Mouse (Mus musculus): Measurements from ENCODE around the gene Sema4d. TPM values are rescaled to one million over a fixed set of nuclear protein-coding genes. Genes with fewer than 3 reads are reported as not detected.
A peak's percentile ranks its signal among the peaks of the same experiment; 100 is the strongest.

Sema4d gene
- polyA plus RNA-seq, 1 experiment from 2014 or later = 13.0 TPM

DNA sequence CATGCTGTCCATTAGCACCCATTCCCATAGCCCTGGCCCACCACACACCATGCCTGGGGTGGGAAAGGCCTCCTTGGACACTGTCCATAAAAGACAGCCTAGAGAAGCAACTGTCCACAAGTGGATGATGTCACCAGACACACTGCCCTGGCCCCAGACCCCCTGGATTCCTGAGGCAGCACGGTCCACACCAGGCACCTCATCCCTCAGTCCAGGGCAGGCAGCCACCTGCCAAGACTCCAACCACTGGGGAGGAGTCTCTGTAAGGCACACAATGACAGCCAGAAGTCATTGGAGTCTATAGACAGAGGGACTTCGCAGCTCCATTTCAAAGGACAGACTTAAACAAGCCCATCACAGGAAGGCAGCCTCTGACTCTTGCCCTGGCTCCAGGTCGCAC, 1.9 kb downstream of the Sema4d start:
- ATAC-seq (ENCODE audit: extremely low read depth, insufficient number of reproducible peaks, low FRiP score, low TSS enrichment) = no peak
- Histone ChIP-seq H3K9me3 (no peaks in the 10 kb centered on the region), H3K27ac (replicated peaks) (no peak overlapping the region), H3K36me3 (no peaks in the 10 kb centered on the region), H3K4me2 (peak overlapping the region; percentile 79), H3K9ac (peak overlapping the region; percentile 86; the same call in 1 of the 2 replicates), H3K4me1 (peaks cover 40% of the 10 kb centered on the region), H3K4me3 (peak overlapping the region; percentile 72), H3K27me3 (replicated peaks) (peaks cover 5% of the 10 kb centered on the region)
- WGBS = 68% methylated on average over 3 of the region's 3 CpGs

DNA sequence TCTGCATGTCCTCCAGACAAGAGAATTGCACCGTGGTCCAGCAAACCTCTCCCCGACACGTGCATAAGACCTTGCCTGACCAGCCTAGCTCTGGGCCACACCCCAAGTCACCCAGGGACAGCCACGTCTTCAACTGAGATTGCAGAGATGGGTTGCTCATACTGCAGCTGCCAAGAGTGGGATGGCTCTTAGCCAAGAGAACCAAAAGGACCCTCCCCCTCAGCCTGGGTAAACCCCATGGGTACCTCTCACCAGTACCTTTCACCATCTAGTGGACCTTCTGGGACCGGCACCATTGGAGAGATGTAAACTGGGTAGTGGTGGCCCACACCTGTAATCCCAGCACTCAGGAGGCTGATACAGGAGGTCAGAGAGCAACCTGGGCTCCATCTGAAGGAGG, 2.8 kb downstream of the Sema4d start:
- H3K4me3 ChIP-seq = 0 out of 2 replicates have a peak overlapping the region, but pooled peaks have one; percentile 72
- H3K27me3 ChIP-seq (replicated peaks) = peaks cover 5% of the 10 kb centered on the region
- ATAC-seq (ENCODE audit: extremely low read depth, insufficient number of reproducible peaks, low FRiP score, low TSS enrichment) = no peak
- H3K36me3 ChIP-seq = no peaks in the 10 kb centered on the region
- WGBS = 57% methylated on average over 5 of the region's 5 CpGs
- no peak overlapping the region for H3K27ac ChIP-seq (replicated peaks)
- H3K4me1 ChIP-seq = peaks cover 43% of the 10 kb centered on the region
- H3K4me2 ChIP-seq = peak overlapping the region; percentile 79; the same call in 1 of the 2 replicates
- no peaks in the 10 kb centered on the region for H3K9me3 ChIP-seq
- no peak overlapping the region for H3K9ac ChIP-seq

DNA sequence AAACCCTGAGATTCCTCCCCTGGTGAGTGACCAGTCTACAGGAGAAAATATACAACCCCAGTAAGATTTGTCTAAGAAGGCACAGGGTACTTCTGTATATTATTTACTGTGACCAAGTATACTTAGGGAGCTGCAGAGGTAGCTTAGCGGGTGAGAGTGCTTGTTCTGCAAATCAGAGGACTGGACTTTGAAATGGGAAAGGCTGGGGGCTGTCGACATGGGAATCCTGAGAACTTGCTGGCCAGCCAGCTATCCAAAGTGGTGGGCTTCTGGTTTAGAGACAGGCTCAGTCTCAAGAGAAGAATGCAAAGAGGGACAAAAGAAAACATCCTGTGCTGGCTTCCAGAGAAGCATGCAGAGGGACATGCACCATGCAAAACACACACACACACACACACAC, 5.7 kb downstream of the Sema4d start:
- no peak overlapping the region for H3K4me3 ChIP-seq
- H3K4me1 ChIP-seq = peaks cover 42% of the 10 kb centered on the region
- no peak overlapping the region for H3K4me2 ChIP-seq
- no peaks in the 10 kb centered on the region for H3K36me3 ChIP-seq
- no peaks in the 10 kb centered on the region for H3K9me3 ChIP-seq
- no peak overlapping the region for H3K9ac ChIP-seq
- H3K27me3 ChIP-seq (replicated peaks) = peaks cover 5% of the 10 kb centered on the region
- 38% methylated on average over 2 of the region's 2 CpGs for WGBS
- ATAC-seq (ENCODE audit: extremely low read depth, insufficient number of reproducible peaks, low FRiP score, low TSS enrichment) = no peak
- no peak overlapping the region; the same call in 1 of the 2 replicates for H3K27ac ChIP-seq (replicated peaks)

DNA sequence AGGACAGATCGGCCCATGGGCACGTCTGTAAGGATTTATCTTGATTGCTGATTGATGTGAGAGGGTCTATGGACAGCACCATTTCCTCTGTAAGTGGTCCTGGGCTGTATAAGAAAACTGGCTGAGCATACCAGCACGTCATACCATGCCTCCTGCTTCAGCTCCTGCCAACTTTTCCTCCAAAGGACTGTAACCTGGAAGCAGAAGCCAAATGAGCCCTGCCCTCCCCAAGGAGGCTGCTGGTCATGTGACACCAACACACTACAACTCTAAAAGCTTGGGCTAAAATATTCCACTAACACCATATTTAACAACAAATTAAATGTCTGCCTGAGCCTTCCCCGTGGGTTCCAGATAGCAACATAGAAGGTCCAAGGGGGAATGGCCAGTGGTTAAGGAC, 6.9 kb downstream of the Sema4d start:
- Histone ChIP-seq H3K9ac (no peak overlapping the region), H3K27me3 (replicated peaks) (no peaks in the 10 kb centered on the region; the same call in 1 of the 2 replicates), H3K4me1 (peaks cover 30% of the 10 kb centered on the region), H3K27ac (replicated peaks) (no peak overlapping the region), H3K36me3 (no peaks in the 10 kb centered on the region), H3K4me2 (no peak overlapping the region), H3K4me3 (no peak overlapping the region), H3K9me3 (no peaks in the 10 kb centered on the region)
- no peak for ATAC-seq (ENCODE audit: extremely low read depth, insufficient number of reproducible peaks, low FRiP score, low TSS enrichment)
- 52% methylated on average over 4 of the region's 4 CpGs for WGBS

DNA sequence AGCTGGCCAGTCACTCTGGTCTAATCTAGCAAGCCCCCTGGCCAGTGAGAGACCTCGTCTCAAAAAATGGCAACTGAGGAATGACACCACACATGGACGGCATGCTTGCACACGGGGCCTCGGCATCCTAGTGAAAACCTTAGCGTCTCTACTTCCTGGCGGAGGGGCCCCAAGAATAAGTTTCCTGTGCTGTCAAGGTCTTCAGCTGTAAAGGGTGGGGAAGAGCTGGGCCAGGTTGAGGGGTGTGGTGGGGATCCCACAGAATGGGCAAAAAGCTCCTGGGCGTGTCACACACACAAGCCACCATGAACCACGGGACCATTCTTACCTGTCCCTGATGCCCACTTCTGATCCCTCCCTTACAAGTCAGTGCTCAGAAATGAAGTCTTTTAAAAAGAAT, 9.1 kb downstream of the Sema4d start:
- Histone ChIP-seq H3K4me3 (no peak overlapping the region), H3K36me3 (no peaks in the 10 kb centered on the region), H3K4me2 (no peak overlapping the region), H3K27me3 (replicated peaks) (no peaks in the 10 kb centered on the region), H3K9ac (no peak overlapping the region), H3K9me3 (no peaks in the 10 kb centered on the region), H3K27ac (replicated peaks) (no peak overlapping the region), H3K4me1 (peaks cover 17% of the 10 kb centered on the region)
- WGBS = 84% methylated on average over 8 of the region's 8 CpGs
- no peak for ATAC-seq (ENCODE audit: extremely low read depth, insufficient number of reproducible peaks, low FRiP score, low TSS enrichment)

DNA sequence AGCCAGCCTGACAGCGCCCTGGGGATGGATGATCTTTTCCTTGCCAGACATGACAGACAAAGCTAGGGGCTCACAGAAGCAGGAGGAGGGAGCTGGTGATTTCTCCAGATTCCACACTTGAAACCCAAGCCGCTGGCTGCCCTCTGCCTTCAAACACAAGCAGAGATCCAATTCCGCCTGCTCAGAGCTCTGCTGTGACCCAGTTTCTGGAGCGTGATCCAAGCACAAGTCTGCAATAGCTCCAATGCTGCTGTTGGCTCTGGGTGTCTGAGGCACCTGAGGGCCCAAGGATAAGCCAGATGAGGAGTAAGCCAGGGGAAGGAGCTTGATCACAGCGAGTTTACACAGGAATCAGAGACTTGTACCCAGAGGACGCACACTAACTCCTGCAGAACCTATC, 9.7 kb downstream of the Sema4d start:
- H3K27me3 ChIP-seq (replicated peaks) = no peaks in the 10 kb centered on the region
- no peak overlapping the region for H3K9ac ChIP-seq
- no peak for ATAC-seq (ENCODE audit: extremely low read depth, insufficient number of reproducible peaks, low FRiP score, low TSS enrichment)
- H3K4me3 ChIP-seq = no peak overlapping the region
- H3K4me1 ChIP-seq = peaks cover 19% of the 10 kb centered on the region
- H3K27ac ChIP-seq (replicated peaks) = no peak overlapping the region
- 74% methylated on average over 6 of the region's 6 CpGs for WGBS
- no peaks in the 10 kb centered on the region for H3K9me3 ChIP-seq
- H3K4me2 ChIP-seq = no peak overlapping the region
- no peaks in the 10 kb centered on the region for H3K36me3 ChIP-seq

DNA sequence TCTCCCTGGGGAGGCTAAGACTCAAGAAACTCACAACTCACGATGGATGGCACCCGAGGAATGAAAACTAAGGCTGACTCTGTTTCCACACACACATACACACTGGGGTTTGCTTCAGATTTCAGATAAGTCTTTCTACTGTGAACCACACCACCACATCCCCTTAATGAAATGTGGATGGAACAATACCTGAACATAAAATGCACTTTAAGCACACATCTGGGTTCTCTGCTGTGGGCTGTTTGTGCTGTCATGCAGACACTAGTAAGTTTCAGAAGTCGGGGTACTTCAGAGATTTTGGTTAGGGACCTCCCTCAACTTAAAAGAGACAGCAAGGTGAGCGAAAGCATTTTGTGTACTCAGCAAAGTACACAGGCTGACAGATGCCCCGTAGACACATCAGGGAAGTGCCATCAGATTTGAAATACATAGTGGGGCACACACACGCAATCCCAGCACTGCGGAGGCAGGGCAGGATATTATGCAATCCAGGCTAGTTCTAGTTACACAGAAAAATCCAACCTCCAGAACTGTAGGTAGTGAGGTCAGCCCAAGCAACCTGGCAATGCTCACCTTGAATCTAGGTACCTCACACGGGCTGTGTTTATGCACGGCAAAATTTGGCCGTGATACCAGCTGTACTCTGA, 12.9 kb downstream of the Sema4d start:
- no peaks in the 10 kb centered on the region for H3K27me3 ChIP-seq (replicated peaks)
- H3K27ac ChIP-seq (replicated peaks) = 0 out of 2 replicates have a peak overlapping the region, but pooled peaks have one; percentile 14
- 80% methylated on average over 10 of the region's 10 CpGs for WGBS
- H3K4me3 ChIP-seq = no peak overlapping the region
- no peaks in the 10 kb centered on the region for H3K9me3 ChIP-seq
- H3K4me2 ChIP-seq = no peak overlapping the region
- H3K4me1 ChIP-seq = peaks cover 42% of the 10 kb centered on the region
- ATAC-seq (ENCODE audit: extremely low read depth, insufficient number of reproducible peaks, low FRiP score, low TSS enrichment) = no peak
- H3K9ac ChIP-seq = no peak overlapping the region
- no peaks in the 10 kb centered on the region for H3K36me3 ChIP-seq

DNA sequence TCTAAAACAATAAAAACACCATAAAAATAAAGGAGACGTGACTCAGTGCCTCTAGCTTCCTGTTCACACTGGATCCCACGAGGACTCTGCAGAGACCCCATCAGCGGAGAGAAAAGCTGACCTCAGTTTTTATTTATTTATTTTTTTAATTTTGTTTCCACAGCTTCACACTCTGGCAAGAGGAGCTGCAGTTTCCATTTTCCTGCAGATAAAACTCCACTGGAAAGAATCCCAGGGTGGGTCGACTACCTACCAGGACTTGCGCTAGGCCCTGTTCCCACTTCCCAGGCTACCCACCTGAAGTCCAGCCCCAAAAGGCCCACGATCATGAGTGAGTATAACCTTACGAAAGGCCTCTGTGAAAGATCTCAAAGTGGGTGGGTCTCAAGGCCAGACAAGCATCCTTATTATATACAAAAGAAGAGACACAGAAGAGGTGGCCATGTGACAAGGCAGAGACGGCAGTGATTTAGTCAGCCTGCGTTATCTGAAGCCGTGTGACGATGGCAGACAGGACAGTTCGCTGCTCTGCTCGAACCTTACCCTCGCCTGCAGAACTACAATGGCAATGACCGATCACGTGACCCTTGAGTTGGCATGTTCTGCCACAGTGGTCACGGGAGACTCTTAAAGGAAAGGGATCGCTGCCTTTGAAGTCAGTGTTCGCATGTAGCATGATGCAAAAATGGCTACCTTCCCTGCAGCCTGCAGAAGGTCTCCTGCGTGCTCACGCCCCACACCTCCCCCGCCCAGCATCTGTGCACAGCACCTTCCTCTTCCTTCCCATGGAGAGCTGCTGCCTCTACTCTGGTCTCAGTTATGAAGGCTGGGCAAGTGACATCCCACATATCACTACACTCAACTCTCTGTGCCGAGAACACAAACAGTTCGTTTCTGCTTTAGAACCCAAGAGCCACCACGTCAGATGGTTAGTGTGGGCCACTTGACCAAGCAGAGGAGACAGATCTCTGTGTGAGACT, 14.3 kb downstream of the Sema4d start:
- 62% methylated on average over 25 of the region's 25 CpGs for WGBS
- Histone ChIP-seq H3K9me3 (no peaks in the 10 kb centered on the region), H3K4me3 (no peak overlapping the region), H3K27ac (replicated peaks) (peak overlapping the region; percentile 75), H3K36me3 (no peaks in the 10 kb centered on the region), H3K27me3 (replicated peaks) (no peaks in the 10 kb centered on the region), H3K4me1 (peaks cover 45% of the 10 kb centered on the region), H3K9ac (no peak overlapping the region), H3K4me2 (no peak overlapping the region)
- ATAC-seq (ENCODE audit: extremely low read depth, insufficient number of reproducible peaks, low FRiP score, low TSS enrichment) = no peak

DNA sequence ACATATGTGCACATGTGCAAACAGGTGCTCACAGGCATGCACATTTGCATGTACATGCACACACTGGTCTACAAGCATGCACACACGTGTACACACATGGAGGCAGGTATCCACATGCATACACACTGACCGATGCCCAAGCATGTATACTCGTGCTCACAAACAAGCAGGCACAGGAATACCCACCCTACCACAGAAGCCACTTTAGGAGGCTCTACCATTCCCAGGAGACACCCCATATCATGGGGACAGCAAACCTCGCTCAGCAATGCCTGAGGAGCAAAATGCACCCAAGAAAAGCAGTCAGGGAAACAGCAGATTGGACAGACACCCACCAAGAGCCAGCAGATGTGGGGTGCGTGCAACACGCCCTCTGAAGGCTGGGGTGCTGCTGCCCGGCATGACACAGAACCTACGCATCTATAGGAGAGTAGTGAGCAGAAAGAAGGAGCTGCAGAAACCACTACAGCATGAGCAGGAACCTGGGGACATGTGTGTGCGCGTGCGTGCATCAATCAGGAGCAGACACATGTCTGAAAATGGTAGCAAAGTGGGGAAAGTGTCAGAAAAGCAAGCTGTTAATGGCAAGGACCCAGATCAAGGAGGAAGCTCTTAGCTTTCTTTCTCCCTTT, 15.1 kb downstream of the Sema4d start:
- Histone ChIP-seq H3K9ac (peak overlapping the region; percentile 25; the same call in 1 of the 2 replicates), H3K27me3 (replicated peaks) (no peaks in the 10 kb centered on the region), H3K4me2 (no peak overlapping the region), H3K4me1 (peaks cover 49% of the 10 kb centered on the region), H3K9me3 (no peaks in the 10 kb centered on the region), H3K4me3 (no peak overlapping the region), H3K36me3 (no peaks in the 10 kb centered on the region), H3K27ac (replicated peaks) (peak overlapping the region; percentile 91)
- no peak for ATAC-seq (ENCODE audit: extremely low read depth, insufficient number of reproducible peaks, low FRiP score, low TSS enrichment)
- WGBS = 80% methylated on average over 11 of the region's 11 CpGs

DNA sequence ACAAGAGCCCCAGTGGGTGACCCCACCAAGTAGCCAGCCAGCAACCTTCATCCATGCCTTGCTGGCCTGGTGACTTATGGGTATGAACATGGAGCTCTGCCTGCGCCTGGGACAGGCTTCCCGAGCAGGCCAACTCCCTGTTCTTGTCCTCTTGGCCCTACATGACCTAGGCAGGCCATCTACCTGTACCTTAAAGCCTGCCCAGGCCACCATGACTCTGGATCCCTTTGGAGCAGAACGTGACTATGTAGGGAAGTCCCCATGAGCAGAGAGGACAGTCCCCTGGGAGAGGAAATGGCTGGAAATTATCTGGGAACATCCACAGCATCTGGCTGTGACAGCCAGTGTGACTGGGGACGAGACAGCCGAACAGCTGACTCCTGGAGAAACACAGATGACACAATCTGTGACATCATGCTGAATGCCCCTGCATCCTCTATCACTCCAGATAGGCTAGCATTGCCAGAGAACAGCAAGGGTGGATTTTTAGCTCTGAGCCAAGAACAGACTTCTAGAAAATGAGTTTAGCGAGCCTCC, 15.7 kb downstream of the Sema4d start:
- Histone ChIP-seq H3K9me3 (no peaks in the 10 kb centered on the region), H3K27ac (replicated peaks) (peak overlapping the region; percentile 91), H3K4me1 (peaks cover 50% of the 10 kb centered on the region), H3K9ac (peak overlapping the region; percentile 72), H3K27me3 (replicated peaks) (no peaks in the 10 kb centered on the region), H3K4me2 (peak overlapping the region; percentile 38), H3K4me3 (no peak overlapping the region), H3K36me3 (no peaks in the 10 kb centered on the region)
- WGBS = 51% methylated on average over 6 of the region's 6 CpGs
- peak; percentile 22; the same call in 1 of the 2 replicates for ATAC-seq (ENCODE audit: extremely low read depth, insufficient number of reproducible peaks, low FRiP score, low TSS enrichment)

Measured in heart, embryonic 13.5 days (tissue).